Mouse (Mus musculus): ENCODE measurements around the gene Aprt.

Gene Aprt

DNA sequence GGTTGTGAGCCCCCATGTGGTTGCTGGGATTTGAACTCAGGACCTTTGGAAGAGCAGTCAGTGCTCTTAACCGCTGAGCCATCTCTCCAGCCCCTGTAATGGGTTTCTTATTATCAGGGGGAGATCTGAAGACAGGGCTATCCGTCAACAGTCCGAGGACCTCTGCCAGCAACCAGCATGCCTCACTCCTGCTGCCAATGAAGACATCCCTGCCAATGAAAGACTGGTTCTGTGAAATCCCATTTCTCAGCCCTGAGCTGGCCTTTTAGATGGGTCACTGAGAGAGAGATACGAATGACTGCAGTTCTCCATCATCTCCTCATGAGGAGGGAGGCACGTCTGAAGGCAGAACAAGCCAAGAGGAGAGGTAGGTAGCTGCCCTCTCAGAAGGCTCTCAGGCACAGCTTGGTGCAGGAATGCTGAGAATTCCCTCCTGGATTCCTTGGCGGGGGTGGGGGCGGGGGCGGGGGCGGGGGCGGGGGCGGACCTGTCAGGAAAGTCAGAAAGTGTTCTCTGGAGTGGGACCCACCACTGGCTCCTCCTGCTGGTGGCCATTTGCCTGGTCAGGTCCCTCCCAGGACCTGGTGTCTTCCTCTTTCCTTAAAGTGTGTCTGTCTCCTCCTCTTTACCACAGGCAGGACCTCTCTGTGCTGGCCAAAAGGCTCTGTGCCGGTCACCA lies 17.9 kb downstream of the Aprt start:
- no peak for DNase-seq

GRCm38 (mm10) chr8:122557248-122558038 lies 19.3 kb downstream of the Aprt start:
- no peak for DNase-seq

DNA sequence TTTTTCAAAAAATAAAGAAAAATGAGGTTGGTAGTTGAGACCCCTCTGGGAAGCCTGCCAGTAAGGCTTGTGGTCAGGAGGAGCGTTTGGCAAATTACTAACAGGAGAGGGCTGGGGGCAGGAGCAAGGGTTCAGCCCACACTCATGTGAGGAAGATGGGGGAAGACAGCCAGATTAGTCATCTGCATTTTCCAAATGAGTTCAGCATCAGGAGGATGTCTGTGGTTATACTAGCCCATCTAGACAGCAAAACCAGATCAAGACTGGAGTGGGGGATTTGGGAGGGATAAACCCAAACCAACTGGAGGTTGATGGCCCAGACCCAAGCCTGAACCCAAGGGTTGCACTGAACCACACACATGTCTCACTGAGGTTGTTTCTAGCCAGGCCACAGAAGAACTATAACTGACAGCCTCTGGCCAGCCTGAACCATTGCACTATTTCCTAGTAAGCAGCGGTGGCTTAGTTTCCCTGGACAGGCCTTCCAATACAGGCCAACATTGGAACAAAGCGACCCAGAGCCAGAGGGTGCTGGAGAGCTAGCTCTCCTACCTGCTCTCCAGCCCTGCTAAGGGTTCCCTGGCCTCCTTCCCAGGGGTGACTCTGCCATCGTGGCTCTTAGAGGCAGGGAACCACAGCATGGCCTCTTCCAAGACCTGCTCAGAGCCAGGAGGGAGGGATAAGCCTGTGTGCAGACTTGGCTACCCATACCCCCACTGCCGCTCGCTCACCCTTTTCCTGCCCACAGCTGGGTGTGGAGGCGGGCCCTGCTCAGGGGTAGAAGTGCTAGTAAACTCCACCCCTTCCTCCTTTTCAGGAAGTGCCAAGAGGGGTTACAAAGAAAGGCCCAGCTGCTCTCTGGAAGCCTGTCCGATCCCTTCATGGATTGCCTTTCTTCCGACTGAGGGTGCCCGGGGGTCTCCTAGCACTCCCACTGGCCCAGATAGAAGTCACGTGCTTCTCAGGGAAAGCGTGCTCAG lies 20.4 kb downstream of the Aprt start:
- no peak for DNase-seq

DNA sequence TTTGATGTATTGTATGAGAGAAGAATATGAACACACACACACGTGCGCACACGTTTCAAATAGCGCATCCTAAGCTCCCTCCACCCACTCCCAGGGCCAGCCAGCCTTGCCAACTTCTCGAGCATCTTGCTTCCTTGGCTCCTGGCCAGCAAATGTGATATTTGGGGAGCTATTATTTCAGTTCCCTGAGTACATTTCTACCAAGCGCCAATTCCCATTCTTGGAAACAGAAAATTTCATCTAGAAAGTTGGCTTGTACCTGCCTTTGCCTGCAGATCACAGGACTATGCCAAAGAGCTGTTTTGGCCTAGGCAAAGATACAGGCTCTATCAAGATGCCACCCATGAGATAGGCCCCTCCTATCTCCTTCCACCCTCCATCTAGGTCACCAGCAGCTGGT lies 21.9 kb downstream of the Aprt start:
- no peak for DNase-seq

- peak; percentile 56 for DNase-seq
Observed at GRCm38 (mm10) chr8:122551265-122552051, 25.3 kb downstream of the Aprt start, which contains the start of gene Piezo1. Gene Piezo1 (minus strand): TSS chr8:122551329.

GRCm38 (mm10) chr8:122550995-122551264 lies 25.8 kb downstream of the Aprt start:
- DNase-seq = no peak

- no peak for DNase-seq
Observed at GRCm38 (mm10) chr8:122550234-122550994, 26.3 kb downstream of the Aprt start.

DNA sequence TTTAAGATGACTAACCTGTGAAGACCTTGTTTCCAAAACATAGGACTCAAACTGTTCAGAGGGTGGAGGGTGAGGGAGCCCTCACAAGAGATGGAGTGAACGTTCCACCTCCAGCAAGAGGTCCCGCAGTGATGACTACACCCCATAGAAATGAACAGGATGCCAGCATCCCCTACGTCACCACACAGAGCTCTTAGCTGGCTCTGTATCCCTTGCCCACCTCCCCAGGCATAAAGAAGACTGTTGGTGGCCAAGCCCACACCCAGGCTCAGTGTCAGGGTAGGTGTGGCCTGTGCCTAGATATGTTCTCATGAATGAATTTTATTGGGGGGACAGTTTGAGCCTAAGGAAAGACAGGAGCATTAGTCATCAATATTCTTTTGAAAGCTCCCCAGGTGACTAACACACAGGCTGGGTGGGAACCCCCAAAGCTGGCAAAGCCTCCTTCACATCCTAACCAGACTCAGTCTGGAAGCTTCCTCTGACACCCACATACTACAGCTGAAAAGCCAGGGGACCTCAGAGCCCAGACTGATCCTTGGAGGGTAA lies 27.7 kb downstream of the Aprt start:
- no peak for DNase-seq

GRCm38 (mm10) chr8:122548331-122548730 lies 28.4 kb downstream of the Aprt start:
- DNase-seq = no peak

GRCm38 (mm10) chr8:122547815-122548214 lies 28.9 kb downstream of the Aprt start:
- no peak for DNase-seq

- no peak for DNase-seq
Observed at GRCm38 (mm10) chr8:122546811-122547453, 29.8 kb downstream of the Aprt start.

- DNase-seq = no peak
Observed at GRCm38 (mm10) chr8:122546066-122546755, 30.5 kb downstream of the Aprt start.

GRCm38 (mm10) chr8:122544138-122544537 lies 32.6 kb downstream of the Aprt start:
- DNase-seq = no peak

DNA sequence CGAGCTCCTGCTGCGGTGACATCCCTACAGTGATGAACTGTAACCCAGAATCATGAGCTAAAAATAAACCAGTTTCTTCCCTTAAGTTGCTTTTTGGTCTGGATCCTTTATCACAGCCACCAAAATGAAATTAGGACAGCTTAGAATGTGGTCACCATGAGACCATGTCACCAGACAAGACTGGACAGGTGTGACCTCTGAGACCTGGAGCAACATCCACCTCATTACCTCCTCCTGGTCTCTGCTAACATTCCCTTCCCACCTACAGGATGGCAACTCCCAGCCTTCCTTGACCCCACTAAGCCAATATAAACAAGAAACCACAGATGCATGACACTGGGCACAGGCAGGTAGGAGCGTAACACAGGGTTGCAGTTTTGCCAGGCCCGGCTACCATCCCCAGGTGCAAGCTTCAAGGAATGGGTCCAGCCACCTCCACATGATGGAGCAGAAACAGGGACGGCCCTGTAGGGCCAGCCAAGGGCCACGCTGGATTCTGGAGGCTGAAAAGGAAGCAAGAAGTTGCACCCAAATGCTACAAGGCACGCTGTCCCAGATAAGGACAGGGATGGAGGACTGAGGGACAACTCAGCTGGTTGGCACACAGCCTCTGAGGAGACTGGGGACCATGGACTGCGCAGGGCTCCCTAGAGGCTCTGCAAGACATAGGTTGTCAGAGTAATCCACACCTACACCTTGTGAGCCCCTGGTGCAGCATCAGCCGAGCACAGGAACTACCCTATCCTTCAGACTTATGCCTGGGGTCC lies 38.2 kb downstream of the Aprt start:
- no peak for DNase-seq

DNA sequence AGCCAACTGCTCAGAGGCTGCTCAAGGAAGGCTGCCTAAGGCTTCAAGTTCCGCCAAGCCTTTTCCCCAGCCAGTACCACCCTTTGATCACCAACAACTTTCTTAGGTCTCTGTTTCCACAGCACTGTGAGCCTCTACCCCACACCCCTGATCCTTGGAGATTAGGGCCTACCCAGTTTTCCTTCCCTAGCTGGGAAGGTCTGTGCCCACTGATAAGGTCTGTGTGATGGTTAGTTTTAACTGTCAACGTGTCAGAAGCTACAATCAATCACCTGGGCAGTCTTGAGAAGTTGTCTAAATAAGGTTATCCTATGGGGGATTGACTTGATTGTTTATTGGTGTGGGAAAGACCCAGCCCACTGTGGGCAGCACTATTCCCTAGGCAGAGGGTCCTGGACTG lies 38.9 kb downstream of the Aprt start:
- DNase-seq = no peak

GRCm38 (mm10) chr8:122537033-122537432 lies 39.7 kb downstream of the Aprt start:
- no peak for DNase-seq

- no peak for DNase-seq
Observed at GRCm38 (mm10) chr8:122531312-122531711, 45.4 kb downstream of the Aprt start.

- DNase-seq = no peak
Observed at GRCm38 (mm10) chr8:122529159-122529558, 47.5 kb downstream of the Aprt start.

- no peak for DNase-seq
Observed at GRCm38 (mm10) chr8:122527937-122528336, 48.8 kb downstream of the Aprt start.

Measured in cerebellum, adult 8-10 months (tissue).